Mouse (Mus musculus) heart, embryonic 11.5 days (tissue): Measurements from ENCODE around the gene Bcl11b. TPM values are rescaled to one million over a fixed set of nuclear protein-coding genes. Genes with fewer than 3 reads are reported as not detected.
A peak's percentile ranks its signal among the peaks of the same experiment; 100 is the strongest.

ENCODE experiments used
- ATAC-seq: fragments of 200-750 bp; cut with Nextera tagmentation; replicated peaks from 2 replicates; pipeline ENCODE4 v1.8.0; 2017; ENCODE audit warnings: moderate library complexity; ENCODE audit not compliant: insufficient number of reproducible peaks, low FRiP score, low TSS enrichment
- H3K27ac ChIP-seq: fragments of 300-500 bp; sonication (generic); 2 replicates; pipeline ENCODE4 v1.5.1; 2014; ENCODE audit warnings: mild to moderate bottlenecking, low read depth, low read length
- H3K27me3 ChIP-seq: fragments of 300-500 bp; sonication (generic); 2 replicates; pipeline ENCODE4 v1.6.1; 2014; ENCODE audit warnings: mild to moderate bottlenecking, low read length, mixed read lengths; ENCODE audit not compliant: control insufficient read depth, insufficient read depth
- H3K36me3 ChIP-seq: fragments of 300-500 bp; sonication (generic); 2 replicates; pipeline ENCODE4 v1.6.1; 2014; ENCODE audit warnings: mild to moderate bottlenecking, low read length, moderate library complexity, mixed read lengths; ENCODE audit not compliant: control insufficient read depth, insufficient read depth
- H3K4me1 ChIP-seq: fragments of 300-500 bp; sonication (generic); 2 replicates; pipeline ENCODE4 v1.6.1; 2014; ENCODE audit warnings: low read length; ENCODE audit not compliant: control insufficient read depth, insufficient read depth
- H3K4me2 ChIP-seq: fragments of 300-500 bp; sonication (generic); 2 replicates; pipeline ENCODE4 v1.6.1; 2014; ENCODE audit warnings: mild to moderate bottlenecking, moderate library complexity
- H3K4me3 ChIP-seq: fragments of 300-500 bp; sonication (generic); 2 replicates; pipeline ENCODE4 v1.5.1; 2014; ENCODE audit warnings: low read depth, low read length
- H3K9ac ChIP-seq: fragments of 300-500 bp; sonication (generic); 2 replicates; pipeline ENCODE4 v1.6.1; 2014; ENCODE audit warnings: mild to moderate bottlenecking, low read depth, low read length, moderate library complexity
- H3K9me3 ChIP-seq: fragments of 300-500 bp; sonication (generic); replicated peaks from 2 replicates; pipeline ENCODE4 v1.6.1; 2016; ENCODE audit warnings: low read length; ENCODE audit not compliant: control insufficient read depth
- WGBS: fragments of 180-500 bp; shearing (Covaris S2); extraction: QIAGEN DNeasy Blood & Tissue Kit; methylation state at CpG from one replicate; pipeline ENCODE4 v1.1.7; 2014; ENCODE audit not compliant: insufficient replicate concordance; 5-methylcytosine and 5-hydroxymethylcytosine counted together
- polyA plus RNA-seq: library from polyadenylated mRNA; unstranded; fragments of >200 nt; fragmentation: Nextera tagmentation; extraction: Ambion mirVana; gene quantifications from 2 replicates; pipeline ENCODE4 v1.2.1, GENCODE M21; 2014

Bcl11b gene
- polyA plus RNA-seq, 1 experiment from 2014 or later, result 1.7 TPM

DNA sequence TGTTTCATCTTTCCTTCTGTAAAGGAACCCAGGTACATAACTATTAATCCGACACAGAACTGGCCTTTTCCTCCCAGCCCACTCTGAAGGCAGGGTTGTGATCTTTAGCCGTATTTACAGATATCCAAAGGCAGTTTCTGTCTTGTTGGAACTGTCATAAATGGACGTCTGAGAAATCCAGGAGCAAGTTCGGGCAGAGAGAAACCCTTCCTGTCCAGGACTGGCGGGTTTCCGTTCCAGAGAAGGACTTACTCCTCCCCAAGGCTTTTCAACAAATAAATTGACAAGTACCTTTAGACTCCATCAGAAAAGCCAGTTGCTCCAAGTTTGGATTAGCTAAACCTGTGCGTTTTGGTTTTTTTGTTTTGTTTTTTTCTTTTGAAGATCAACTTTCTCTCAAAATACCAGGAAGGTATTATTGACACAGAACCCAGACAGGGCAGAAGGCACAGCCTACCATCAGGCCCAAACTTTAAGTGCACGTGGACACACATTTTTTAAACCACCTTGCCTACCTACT is 24.6 kb downstream of the Bcl11b start:
- Histone ChIP-seq H3K36me3 (no peaks in the 10 kb centered on the region), H3K27ac (no peak overlapping the region), H3K27me3 (peaks cover 15% of the 10 kb centered on the region), H3K9ac (no peak overlapping the region), H3K4me1 (peaks cover 44% of the 10 kb centered on the region), H3K4me3 (0 out of 2 replicates have a peak overlapping the region, but pooled peaks have one; percentile 2), H3K9me3 (no peaks in the 10 kb centered on the region), H3K4me2 (peak overlapping the region; percentile 90)
- 52% methylated on average over 8 of the region's 8 CpGs for WGBS
- no peak for ATAC-seq

- 12% methylated on average over 14 of the region's 14 CpGs for WGBS
- H3K9ac ChIP-seq, result peak overlapping the region; percentile 50
Measured at GRCm38 (mm10) chr12:107978063-107978462, 25.3 kb downstream of the Bcl11b start.

GRCm38 (mm10) chr12:107977534-107977933 is 25.9 kb downstream of the Bcl11b start:
- Histone ChIP-seq H3K4me3 (peak overlapping the region; percentile 19; the same call in 1 of the 2 replicates), H3K36me3 (no peaks in the 10 kb centered on the region), H3K9ac (peak overlapping the region; percentile 50; the same call in 1 of the 2 replicates), H3K27me3 (peaks cover 15% of the 10 kb centered on the region), H3K27ac (no peak overlapping the region), H3K9me3 (no peaks in the 10 kb centered on the region), H3K4me2 (peak overlapping the region; percentile 56), H3K4me1 (peaks cover 51% of the 10 kb centered on the region)
- whole genome bisulfite sequencing, result 10% methylated on average over 9 of the region's 9 CpGs
- no peak for ATAC-seq

More at GRCm38 (mm10) chr12:107978063-107978462, 25.3 kb downstream of the Bcl11b start:
- no peak for ATAC-seq
- H3K27me3 ChIP-seq, result peaks cover 15% of the 10 kb centered on the region
- H3K4me3 ChIP-seq, result peak overlapping the region; percentile 19; the same call in 1 of the 2 replicates
- peaks cover 46% of the 10 kb centered on the region for H3K4me1 ChIP-seq
- no peaks in the 10 kb centered on the region for H3K9me3 ChIP-seq
- H3K36me3 ChIP-seq, result no peaks in the 10 kb centered on the region
- H3K4me2 ChIP-seq, result peak overlapping the region; percentile 56
- no peak overlapping the region for H3K27ac ChIP-seq

GRCm38 (mm10) chr12:107977086-107977485 is 26.3 kb downstream of the Bcl11b start:
- peaks cover 15% of the 10 kb centered on the region for H3K27me3 ChIP-seq
- H3K4me1 ChIP-seq, result peaks cover 55% of the 10 kb centered on the region
- WGBS, result 20% methylated on average over 8 of the region's 8 CpGs
- no peak overlapping the region; the same call in 1 of the 2 replicates for H3K9ac ChIP-seq
- no peak for ATAC-seq
- no peaks in the 10 kb centered on the region for H3K9me3 ChIP-seq
- H3K4me3 ChIP-seq, result peak overlapping the region; percentile 19; the same call in 1 of the 2 replicates
- H3K4me2 ChIP-seq, result peak overlapping the region; percentile 56
- no peak overlapping the region for H3K27ac ChIP-seq
- H3K36me3 ChIP-seq, result no peaks in the 10 kb centered on the region

- no peak for ATAC-seq
- no peak overlapping the region for H3K27ac ChIP-seq
- H3K27me3 ChIP-seq, result peaks cover 15% of the 10 kb centered on the region
- peak overlapping the region; percentile 3; the same call in 1 of the 2 replicates for H3K4me3 ChIP-seq
- 28% methylated on average over 22 of the region's 22 CpGs for WGBS
- H3K4me2 ChIP-seq, result peak overlapping the region; percentile 56
- 0 out of 2 replicates have a peak overlapping the region, but pooled peaks have one; percentile 17 for H3K9ac ChIP-seq
- H3K4me1 ChIP-seq, result peaks cover 56% of the 10 kb centered on the region
- no peaks in the 10 kb centered on the region for H3K36me3 ChIP-seq
- no peaks in the 10 kb centered on the region for H3K9me3 ChIP-seq
Measured at GRCm38 (mm10) chr12:107976571-107977001, 26.8 kb downstream of the Bcl11b start.

- no peak overlapping the region for H3K9ac ChIP-seq
- whole genome bisulfite sequencing, result 41% methylated on average over 14 of the region's 14 CpGs
- peaks cover 15% of the 10 kb centered on the region for H3K27me3 ChIP-seq
- peak overlapping the region; percentile 3; the same call in 1 of the 2 replicates for H3K4me3 ChIP-seq
- no peak overlapping the region for H3K27ac ChIP-seq
- no peaks in the 10 kb centered on the region for H3K36me3 ChIP-seq
- peaks cover 50% of the 10 kb centered on the region for H3K4me1 ChIP-seq
- ATAC-seq, result no peak
- H3K9me3 ChIP-seq, result no peaks in the 10 kb centered on the region
- H3K4me2 ChIP-seq, result peak overlapping the region; percentile 56
Measured at GRCm38 (mm10) chr12:107975897-107976570, 27.4 kb downstream of the Bcl11b start.

DNA sequence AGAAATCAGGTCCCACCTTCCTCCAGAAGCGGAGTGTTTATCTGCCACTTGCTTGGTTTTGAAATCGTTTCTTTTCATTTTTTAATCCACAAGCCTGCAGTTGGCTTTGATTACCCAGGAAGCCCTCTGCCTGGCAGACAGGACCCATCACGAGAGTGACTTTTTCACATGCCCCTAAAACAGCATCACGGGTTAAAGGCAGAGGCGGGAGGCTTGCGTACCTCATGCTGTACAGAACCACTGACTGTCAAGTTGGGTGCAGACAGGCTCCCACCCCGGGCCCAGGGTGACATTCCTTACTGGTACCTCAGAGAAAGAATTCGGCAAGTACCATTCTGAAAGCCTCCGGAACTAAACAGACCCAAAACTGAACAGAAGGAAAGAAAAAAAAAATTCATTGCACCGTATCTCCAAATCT is 27.9 kb downstream of the Bcl11b start:
- H3K36me3 ChIP-seq, result no peaks in the 10 kb centered on the region
- no peak overlapping the region for H3K9ac ChIP-seq
- no peak overlapping the region for H3K27ac ChIP-seq
- H3K4me2 ChIP-seq, result no peak overlapping the region
- H3K4me1 ChIP-seq, result peaks cover 45% of the 10 kb centered on the region
- H3K9me3 ChIP-seq, result no peaks in the 10 kb centered on the region
- peaks cover 15% of the 10 kb centered on the region for H3K27me3 ChIP-seq
- no peak for ATAC-seq
- 78% methylated on average over 10 of the region's 10 CpGs for WGBS
- H3K4me3 ChIP-seq, result no peak overlapping the region

DNA sequence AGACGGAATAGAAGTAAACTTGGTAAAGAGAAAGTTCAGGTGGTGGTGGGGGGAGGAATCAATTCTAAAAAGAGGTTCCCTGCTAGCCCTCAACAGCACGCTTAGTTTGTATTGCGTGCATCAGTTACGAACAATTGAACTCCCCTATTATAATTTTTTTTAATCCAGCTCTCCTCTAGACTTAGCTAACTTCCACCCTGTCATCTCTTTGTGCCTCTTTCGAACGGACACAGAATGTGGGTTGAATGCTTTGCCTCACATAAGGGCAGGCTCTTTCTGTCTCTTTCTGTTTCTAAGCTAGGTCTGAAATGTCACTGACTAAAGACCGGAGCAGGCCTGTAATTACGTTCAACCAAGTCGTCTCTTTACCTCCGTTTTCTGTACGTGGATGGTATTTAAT is 28.9 kb downstream of the Bcl11b start:
- Histone ChIP-seq H3K9me3 (peaks cover 3% of the 10 kb centered on the region; the same call in 1 of the 2 replicates), H3K27ac (no peak overlapping the region), H3K9ac (no peak overlapping the region), H3K36me3 (no peaks in the 10 kb centered on the region), H3K4me2 (no peak overlapping the region), H3K4me1 (peaks cover 38% of the 10 kb centered on the region), H3K27me3 (peaks cover 15% of the 10 kb centered on the region), H3K4me3 (no peak overlapping the region)
- WGBS, result 86% methylated on average over 11 of the region's 11 CpGs
- no peak for ATAC-seq
